In the genomic region with DNA sequence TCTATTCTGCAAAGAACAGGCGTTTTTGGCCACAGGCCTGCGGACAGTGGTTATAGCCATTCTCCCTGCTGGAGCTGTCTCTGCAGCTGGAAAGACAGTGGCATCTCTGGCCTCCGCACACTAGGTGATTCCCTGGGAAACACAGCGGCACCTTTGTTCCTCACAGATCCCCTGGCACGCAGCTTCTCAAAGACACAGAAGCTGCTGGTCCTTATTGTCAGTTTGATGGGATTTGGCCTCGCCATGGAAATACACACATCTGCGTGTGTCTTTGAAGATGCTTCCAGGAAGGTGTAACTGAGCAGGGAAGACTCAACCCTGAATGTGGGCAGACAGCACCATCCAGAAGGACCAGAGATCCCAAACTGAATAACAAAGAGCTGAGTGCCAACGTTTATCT, we compare ENCODE assay signal across 10 mouse cellular contexts. TPM values are rescaled to one million over a fixed set of nuclear protein-coding genes. Genes with fewer than 3 reads are reported as not detected.
DNase-seq lines count a peak whose midpoint lies in the region; ATAC-seq lines count a peak whose summit lies in the region.
"Had no signal": no experiment of that assay in that cellular context is flagged by ENCODE, and none has a peak within 500 bp of the region (broad histone marks: within the 10 kb centered on the region; RNA-seq: fewer than 3 reads in every experiment).

No protein-coding gene starts in this region.

- no peaks in the 10 kb centered on the region for H3K27me3 ChIP-seq in embryonic facial prominence, embryonic 13.5 days
- no peaks in the 10 kb centered on the region for H3K27me3 ChIP-seq in embryonic facial prominence, embryonic 10.5 days (replicated peaks; ENCODE audit: low read depth, poor library complexity, severe bottlenecking)
- H3K27me3 ChIP-seq in hindbrain, embryonic 15.5 days = no peaks in the 10 kb centered on the region
- H3K27me3 ChIP-seq in hindbrain, embryonic 16.5 days (replicated peaks; ENCODE audit: control insufficient read depth, insufficient read depth, low read length) = no peaks in the 10 kb centered on the region
- no peaks in the 10 kb centered on the region for H3K27me3 ChIP-seq in midbrain, embryonic 13.5 days
- H3K27me3 ChIP-seq in midbrain, embryonic 11.5 days (ENCODE audit: control insufficient read depth, insufficient read depth, low read length) = no peaks in the 10 kb centered on the region
- H3K27me3 ChIP-seq: Patski had no signal

- no peak overlapping the region for H3K4me2 ChIP-seq in embryonic facial prominence, embryonic 13.5 days
- H3K4me2 ChIP-seq in hindbrain, embryonic 15.5 days = no peak overlapping the region
- H3K4me2 ChIP-seq in hindbrain, embryonic 16.5 days (ENCODE audit: low read length) = no peak overlapping the region
- no peak overlapping the region for H3K4me2 ChIP-seq in midbrain, embryonic 13.5 days (replicated peaks)
- H3K4me2 ChIP-seq in midbrain, embryonic 11.5 days = no peak overlapping the region

- no peak for ATAC-seq in embryonic facial prominence, embryonic 13.5 days (ENCODE audit: insufficient number of reproducible peaks, insufficient read depth, low FRiP score, low TSS enrichment, low read depth)
- no peak for ATAC-seq in hindbrain, embryonic 15.5 days (ENCODE audit: low FRiP score, low read depth)
- ATAC-seq in hindbrain, embryonic 16.5 days = no peak
- ATAC-seq in midbrain, embryonic 13.5 days = no peak
- no peak for ATAC-seq in midbrain, embryonic 11.5 days (ENCODE audit: low FRiP score)
- ATAC-seq: Patski had no signal

- peaks cover 22% of the 10 kb centered on the region for H3K4me1 ChIP-seq in embryonic facial prominence, embryonic 13.5 days
- H3K4me1 ChIP-seq in embryonic facial prominence, embryonic 10.5 days = peaks cover 23% of the 10 kb centered on the region
- peaks cover 26% of the 10 kb centered on the region for H3K4me1 ChIP-seq in hindbrain, embryonic 15.5 days (replicated peaks)
- H3K4me1 ChIP-seq in hindbrain, embryonic 16.5 days (ENCODE audit: control insufficient read depth, insufficient read depth, low read depth, low read length) = peaks cover 20% of the 10 kb centered on the region
- H3K4me1 ChIP-seq in midbrain, embryonic 13.5 days (replicated peaks) = peaks cover 30% of the 10 kb centered on the region
- peaks cover 5% of the 10 kb centered on the region for H3K4me1 ChIP-seq in midbrain, embryonic 11.5 days (ENCODE audit: control insufficient read depth, insufficient read depth, low read length)

- H3K36me3 ChIP-seq in embryonic facial prominence, embryonic 13.5 days = peaks cover 14% of the 10 kb centered on the region
- H3K36me3 ChIP-seq in embryonic facial prominence, embryonic 10.5 days (replicated peaks) = peaks cover 43% of the 10 kb centered on the region
- H3K36me3 ChIP-seq in hindbrain, embryonic 15.5 days = peaks cover 3% of the 10 kb centered on the region; the same call in 1 of the 2 replicates
- no peaks in the 10 kb centered on the region for H3K36me3 ChIP-seq in hindbrain, embryonic 16.5 days (ENCODE audit: control insufficient read depth, insufficient read depth, low read length)
- peaks cover under 1% of the 10 kb centered on the region for H3K36me3 ChIP-seq in midbrain, embryonic 13.5 days
- no peaks in the 10 kb centered on the region for H3K36me3 ChIP-seq in midbrain, embryonic 11.5 days (ENCODE audit: control insufficient read depth, insufficient read depth, low read length)

- DNase-seq in embryonic facial prominence, embryonic 10.5 days (ENCODE audit: low spot score) = no peak
- no peak for DNase-seq in midbrain, embryonic 11.5 days (ENCODE audit: low spot score, missing footprints)
- DNase-seq in B cell, adult 2 months = no peak
- no peak for DNase-seq in urinary bladder, postnatal 10 days (ENCODE audit: low spot score)
- DNase-seq: cerebellum, postnatal 36 days had no signal

- no peak overlapping the region; the same call in 1 of the 2 replicates for H3K9ac ChIP-seq in embryonic facial prominence, embryonic 13.5 days
- no peak overlapping the region for H3K9ac ChIP-seq in hindbrain, embryonic 15.5 days
- H3K9ac ChIP-seq in hindbrain, embryonic 16.5 days (ENCODE audit: low read depth, low read length) = no peak overlapping the region
- no peak overlapping the region for H3K9ac ChIP-seq in midbrain, embryonic 13.5 days (replicated peaks)
- H3K9ac ChIP-seq in midbrain, embryonic 11.5 days (ENCODE audit: low read length) = no peak overlapping the region

- H3K27ac ChIP-seq in embryonic facial prominence, embryonic 13.5 days = peak overlapping the region; percentile 68; the same call in 1 of the 2 replicates
- H3K27ac ChIP-seq in embryonic facial prominence, embryonic 10.5 days (replicated peaks) = no peak overlapping the region
- H3K27ac ChIP-seq in hindbrain, embryonic 15.5 days (replicated peaks) = peak overlapping the region; percentile 58
- no peak overlapping the region for H3K27ac ChIP-seq in hindbrain, embryonic 16.5 days (ENCODE audit: low read depth, low read length)
- H3K27ac ChIP-seq in midbrain, embryonic 13.5 days = peak overlapping the region; percentile 61; the same call in 1 of the 2 replicates
- H3K27ac ChIP-seq in midbrain, embryonic 11.5 days (ENCODE audit: low read depth, low read length) = no peak overlapping the region

- no peaks in the 10 kb centered on the region for H3K9me3 ChIP-seq in embryonic facial prominence, embryonic 13.5 days
- H3K9me3 ChIP-seq in embryonic facial prominence, embryonic 10.5 days = no peaks in the 10 kb centered on the region
- H3K9me3 ChIP-seq in hindbrain, embryonic 15.5 days = no peaks in the 10 kb centered on the region
- H3K9me3 ChIP-seq in hindbrain, embryonic 16.5 days (ENCODE audit: control insufficient read depth, low read length) = no peaks in the 10 kb centered on the region
- no peaks in the 10 kb centered on the region for H3K9me3 ChIP-seq in midbrain, embryonic 13.5 days
- no peaks in the 10 kb centered on the region for H3K9me3 ChIP-seq in midbrain, embryonic 11.5 days (ENCODE audit: control insufficient read depth, low read length)

- WGBS in embryonic facial prominence, embryonic 13.5 days = 83% methylated on average over 8 of the region's 8 CpGs
- WGBS in embryonic facial prominence, embryonic 10.5 days = 87% methylated on average over 8 of the region's 8 CpGs
- 80% methylated on average over 8 of the region's 8 CpGs for WGBS in hindbrain, embryonic 15.5 days
- whole genome bisulfite sequencing in hindbrain, embryonic 16.5 days = 76% methylated on average over 8 of the region's 8 CpGs
- 77% methylated on average over 8 of the region's 8 CpGs for WGBS in midbrain, embryonic 13.5 days
- 86% methylated on average over 8 of the region's 8 CpGs for WGBS in midbrain, embryonic 11.5 days

- no peak overlapping the region for H3K4me3 ChIP-seq in embryonic facial prominence, embryonic 13.5 days
- H3K4me3 ChIP-seq in embryonic facial prominence, embryonic 10.5 days = no peak overlapping the region
- no peak overlapping the region for H3K4me3 ChIP-seq in hindbrain, embryonic 15.5 days
- H3K4me3 ChIP-seq in hindbrain, embryonic 16.5 days (ENCODE audit: low read length) = no peak overlapping the region
- no peak overlapping the region for H3K4me3 ChIP-seq in midbrain, embryonic 13.5 days (replicated peaks)
- no peak overlapping the region for H3K4me3 ChIP-seq in midbrain, embryonic 11.5 days (ENCODE audit: low read depth, low read length)

RNA-seq across cellular contexts. Expression of a gene that starts 41.4 kb away (rescaled TPM):
- 13.2 and 15.4 TPM in 2 replicates for polyA plus RNA-seq in embryonic facial prominence, embryonic 13.5 days (2015; fragmentation: Nextera tagmentation; extraction: Ambion mirVana)
- polyA plus RNA-seq in embryonic facial prominence, embryonic 10.5 days (2016; fragmentation: Nextera tagmentation; extraction: Ambion mirVana) = 22.5 and 23.3 TPM in 2 replicates
- 27.7 and 34.6 TPM in 2 replicates for polyA plus RNA-seq in hindbrain, embryonic 15.5 days (2015; fragmentation: Nextera tagmentation; extraction: Ambion mirVana)
- polyA plus RNA-seq in hindbrain, embryonic 16.5 days (2015; fragmentation: Nextera tagmentation; extraction: Ambion mirVana) = 27.1 and 29.0 TPM in 2 replicates
- polyA plus RNA-seq in midbrain, embryonic 13.5 days (2015; fragmentation: Nextera tagmentation; extraction: Ambion mirVana) = 41.3 and 43.8 TPM in 2 replicates
- polyA plus RNA-seq in midbrain, embryonic 11.5 days (2014; fragmentation: Nextera tagmentation; extraction: Ambion mirVana) = 30.2 TPM in 2 replicates

RNA-seq across cellular contexts. Expression of a gene that starts 42.0 kb away (rescaled TPM):
- polyA plus RNA-seq in embryonic facial prominence, embryonic 13.5 days (2015; fragmentation: Nextera tagmentation; extraction: Ambion mirVana) = 120 and 121 TPM in 2 replicates
- polyA plus RNA-seq in embryonic facial prominence, embryonic 10.5 days (2016; fragmentation: Nextera tagmentation; extraction: Ambion mirVana) = 107 and 109 TPM in 2 replicates
- polyA plus RNA-seq in hindbrain, embryonic 15.5 days (2015; fragmentation: Nextera tagmentation; extraction: Ambion mirVana) = 91.3 and 97.3 TPM in 2 replicates
- 97.0 and 106 TPM in 2 replicates for polyA plus RNA-seq in hindbrain, embryonic 16.5 days (2015; fragmentation: Nextera tagmentation; extraction: Ambion mirVana)
- 91.5 and 102 TPM in 2 replicates for polyA plus RNA-seq in midbrain, embryonic 13.5 days (2015; fragmentation: Nextera tagmentation; extraction: Ambion mirVana)
- 129 and 130 TPM in 2 replicates for polyA plus RNA-seq in midbrain, embryonic 11.5 days (2014; fragmentation: Nextera tagmentation; extraction: Ambion mirVana)

RNA-seq across cellular contexts. Expression of a gene that starts 59.7 kb away (rescaled TPM):
- polyA plus RNA-seq in embryonic facial prominence, embryonic 13.5 days (2015; fragmentation: Nextera tagmentation; extraction: Ambion mirVana) = 180 and 202 TPM in 2 replicates
- polyA plus RNA-seq in embryonic facial prominence, embryonic 10.5 days (2016; fragmentation: Nextera tagmentation; extraction: Ambion mirVana) = 118 and 120 TPM in 2 replicates
- 95.2 and 104 TPM in 2 replicates for polyA plus RNA-seq in hindbrain, embryonic 15.5 days (2015; fragmentation: Nextera tagmentation; extraction: Ambion mirVana)
- 98.0 and 99.8 TPM in 2 replicates for polyA plus RNA-seq in hindbrain, embryonic 16.5 days (2015; fragmentation: Nextera tagmentation; extraction: Ambion mirVana)
- polyA plus RNA-seq in midbrain, embryonic 13.5 days (2015; fragmentation: Nextera tagmentation; extraction: Ambion mirVana) = 93.2 and 105 TPM in 2 replicates
- 104 and 110 TPM in 2 replicates for polyA plus RNA-seq in midbrain, embryonic 11.5 days (2014; fragmentation: Nextera tagmentation; extraction: Ambion mirVana)

Comparison
In these comparisons a context has a peak if more than half of its experiments do, and no peak if none do; other contexts are left out.
1. H3K27ac ChIP-seq: peak in embryonic facial prominence, embryonic 13.5 days (single experiment), hindbrain, embryonic 15.5 days (single experiment) and midbrain, embryonic 13.5 days (single experiment); none in embryonic facial prominence, embryonic 10.5 days (single experiment), hindbrain, embryonic 16.5 days (single experiment) and midbrain, embryonic 11.5 days (single experiment).